Mouse (Mus musculus): ENCODE measurements around the gene Sapcd1.
"Not testable (repeated sequence)": the region's sequence is repeated elsewhere in the genome, so short reads cannot be mapped to it uniquely, and the experiment has no call there.

The Sapcd1 gene

DNA sequence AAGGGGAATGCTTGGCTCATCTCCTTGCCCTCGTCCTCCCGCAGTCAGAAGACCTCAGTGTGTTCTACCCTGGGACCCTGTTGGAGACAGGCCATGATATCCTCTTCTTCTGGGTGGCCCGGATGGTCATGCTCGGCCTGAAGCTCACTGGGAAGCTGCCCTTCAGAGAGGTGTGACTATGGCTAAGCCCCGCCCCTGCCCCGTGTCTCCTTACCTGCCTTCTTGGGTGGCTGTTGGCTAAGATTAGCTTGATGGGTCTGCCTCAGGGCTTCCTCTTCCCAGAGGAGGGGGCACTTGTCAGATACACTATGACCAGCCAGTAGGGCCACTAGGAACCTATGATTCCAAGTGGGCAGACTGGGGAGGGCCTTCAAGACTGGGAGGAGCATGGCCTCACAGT is 14.6 kb downstream of the Sapcd1 start:
- intact Hi-C loops (cut with DNase I) = no loop called here

DNA sequence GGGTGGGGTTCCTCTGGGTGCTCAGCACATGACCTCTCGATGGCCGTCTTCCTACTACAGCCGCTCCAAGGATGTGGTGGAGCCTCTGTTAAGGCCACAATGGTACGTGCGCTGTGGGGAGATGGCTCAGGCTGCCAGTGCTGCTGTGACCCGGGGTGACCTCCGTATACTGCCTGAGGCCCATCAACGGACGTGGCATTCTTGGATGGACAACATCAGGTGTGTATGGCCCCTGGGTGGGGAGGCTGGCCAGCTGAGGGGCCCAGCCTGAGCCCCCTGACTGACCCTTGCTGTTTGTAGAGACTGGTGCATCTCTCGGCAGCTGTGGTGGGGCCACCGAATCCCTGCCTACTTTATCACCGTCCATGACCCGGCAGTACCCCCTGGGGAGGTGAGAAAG is 15.4 kb downstream of the Sapcd1 start:
- intact Hi-C loops (cut with DNase I) = no loop called here

DNA sequence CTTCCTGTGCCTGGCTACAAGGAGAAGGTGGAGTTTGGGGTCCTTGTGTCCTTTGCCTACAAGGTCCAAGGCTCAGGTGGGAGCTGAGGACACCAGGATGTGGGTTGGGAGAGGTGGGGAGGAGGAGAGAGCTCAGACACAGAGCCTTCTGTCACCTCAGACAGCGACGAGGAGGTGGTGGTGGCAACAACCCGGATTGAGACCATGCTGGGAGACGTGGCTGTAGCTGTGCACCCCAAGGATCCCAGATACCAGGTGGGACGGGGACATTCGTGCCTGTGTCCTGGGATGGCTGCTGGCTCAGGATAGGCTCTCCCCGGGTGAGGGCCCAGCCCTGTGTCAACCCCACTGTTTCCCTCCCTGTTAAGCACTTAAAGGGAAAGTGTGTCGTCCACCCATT is 16.4 kb downstream of the Sapcd1 start:
- intact Hi-C loops (cut with DNase I) = no loop called here

DNA sequence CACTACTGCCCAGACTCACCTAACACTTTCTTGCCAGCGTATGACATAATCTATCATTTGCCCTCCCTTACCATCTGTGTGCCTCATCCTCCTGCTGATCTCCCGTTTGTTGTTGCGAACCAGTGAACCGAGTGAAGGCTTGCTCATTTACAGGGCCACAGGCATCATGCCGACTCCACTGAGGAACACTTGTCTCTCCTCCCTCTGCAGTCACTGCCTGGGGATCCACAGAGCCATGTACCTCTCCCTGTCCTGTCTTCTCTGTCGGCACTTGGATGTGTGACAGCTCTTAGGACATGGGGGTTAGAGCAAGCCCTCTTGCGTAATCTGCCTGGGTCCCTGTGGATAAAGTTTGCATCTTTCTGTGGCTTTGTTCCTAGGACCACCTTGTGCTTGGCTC is 18.2 kb downstream of the Sapcd1 start:
- intact Hi-C loops (cut with DNase I) = no loop called here

DNA sequence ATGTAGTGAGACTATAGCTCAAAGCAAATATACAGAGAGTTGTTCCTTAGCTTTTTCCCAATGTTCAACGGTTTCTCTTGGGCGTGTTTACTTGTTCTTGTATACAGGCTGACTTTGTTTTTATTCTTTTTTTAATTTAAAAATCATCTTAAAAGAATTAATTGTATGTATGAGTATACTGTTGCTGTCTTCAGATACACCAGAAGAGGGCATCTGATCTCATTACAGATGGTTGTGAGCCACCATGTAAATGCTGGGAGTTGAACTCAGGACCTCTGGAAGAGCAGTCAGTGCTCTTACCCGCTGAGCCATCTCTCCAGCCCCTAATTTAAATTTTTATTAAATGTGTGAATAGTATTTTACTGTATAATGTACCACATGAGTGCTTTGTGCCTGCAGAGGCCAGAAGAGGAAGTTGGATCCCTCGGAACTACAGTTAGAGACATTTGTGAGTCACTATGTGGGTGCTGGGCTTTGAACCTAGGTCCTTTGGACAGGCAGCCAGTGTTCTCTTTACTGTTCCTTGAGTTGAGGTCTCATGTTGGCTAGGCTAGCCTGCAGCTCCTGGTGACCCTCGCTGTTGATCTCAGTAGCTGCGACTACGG is 20.3 kb downstream of the Sapcd1 start:
- intact Hi-C loops (cut with DNase I) = no loop called here

DNA sequence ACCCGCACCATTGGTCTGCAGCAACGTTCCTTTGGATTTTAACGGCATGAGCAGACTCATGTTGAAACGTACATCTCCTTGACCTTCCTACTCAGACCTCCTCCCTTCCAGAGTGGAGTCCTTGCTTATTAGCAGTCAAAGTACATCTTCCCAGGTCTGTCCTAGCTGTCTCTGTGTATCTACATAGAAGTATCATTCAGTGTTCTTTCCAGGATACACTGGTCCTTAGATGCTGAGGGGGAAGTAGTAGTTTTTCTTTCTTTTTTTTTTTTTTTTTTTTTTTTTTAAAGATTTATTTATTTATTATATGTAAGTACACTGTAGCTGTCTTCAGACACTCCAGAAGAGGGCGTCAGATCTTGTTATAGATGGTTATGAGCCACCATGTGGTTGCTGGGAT is 21.9 kb downstream of the Sapcd1 start:
- intact Hi-C loops (cut with DNase I) = not testable (repeated sequence)

DNA sequence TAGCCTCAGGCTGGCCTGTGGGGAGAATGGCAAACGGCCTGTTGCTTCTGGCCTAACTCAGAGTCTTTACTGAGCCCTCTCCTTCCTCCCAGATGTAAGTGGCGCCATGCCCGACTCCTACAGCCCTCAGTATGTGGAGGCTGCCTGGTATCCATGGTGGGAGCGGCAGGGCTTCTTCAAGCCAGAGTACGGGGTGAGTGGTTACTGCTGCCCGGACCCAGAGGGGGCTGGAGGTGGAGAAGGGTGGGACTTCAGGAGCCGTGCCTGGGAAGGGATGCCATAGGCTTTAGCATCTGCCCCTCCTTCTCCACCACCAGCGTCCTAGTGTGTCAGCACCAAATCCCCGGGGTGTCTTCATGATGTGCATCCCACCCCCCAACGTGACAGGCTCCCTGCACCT is 22.7 kb downstream of the Sapcd1 start:
- intact Hi-C loops (cut with DNase I) = no loop called here

DNA sequence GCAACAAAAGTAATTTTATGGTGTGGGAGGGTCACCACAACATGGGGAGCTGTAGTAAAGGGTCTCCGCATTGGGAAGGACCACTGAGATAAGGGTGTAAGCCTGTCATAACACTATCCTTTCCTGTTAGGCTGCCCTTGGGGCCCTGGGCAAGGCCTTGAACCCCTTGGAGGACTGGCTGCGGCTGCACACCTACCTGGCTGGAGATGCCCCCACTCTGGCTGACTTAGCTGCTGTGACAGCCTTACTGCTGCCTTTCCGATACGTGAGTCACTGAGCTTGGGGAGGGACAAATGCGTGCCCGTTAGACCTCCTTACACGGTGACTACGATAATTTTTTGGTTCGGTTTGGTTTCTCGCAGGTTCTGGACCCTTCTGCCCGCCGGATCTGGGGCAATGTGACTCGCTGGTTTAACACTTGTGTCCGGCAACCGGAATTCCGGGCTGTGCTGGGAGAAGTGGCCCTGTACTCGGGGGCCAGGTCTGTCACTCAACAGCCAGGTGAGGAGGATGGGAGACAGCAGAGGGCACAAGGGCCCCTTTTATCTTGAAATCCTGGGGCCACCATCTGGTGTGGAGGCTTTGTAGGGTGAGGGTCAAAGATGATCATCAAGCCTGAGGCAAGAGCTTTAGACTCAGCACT is 23.6 kb downstream of the Sapcd1 start:
- intact Hi-C loops (cut with DNase I) = no loop called here

DNA sequence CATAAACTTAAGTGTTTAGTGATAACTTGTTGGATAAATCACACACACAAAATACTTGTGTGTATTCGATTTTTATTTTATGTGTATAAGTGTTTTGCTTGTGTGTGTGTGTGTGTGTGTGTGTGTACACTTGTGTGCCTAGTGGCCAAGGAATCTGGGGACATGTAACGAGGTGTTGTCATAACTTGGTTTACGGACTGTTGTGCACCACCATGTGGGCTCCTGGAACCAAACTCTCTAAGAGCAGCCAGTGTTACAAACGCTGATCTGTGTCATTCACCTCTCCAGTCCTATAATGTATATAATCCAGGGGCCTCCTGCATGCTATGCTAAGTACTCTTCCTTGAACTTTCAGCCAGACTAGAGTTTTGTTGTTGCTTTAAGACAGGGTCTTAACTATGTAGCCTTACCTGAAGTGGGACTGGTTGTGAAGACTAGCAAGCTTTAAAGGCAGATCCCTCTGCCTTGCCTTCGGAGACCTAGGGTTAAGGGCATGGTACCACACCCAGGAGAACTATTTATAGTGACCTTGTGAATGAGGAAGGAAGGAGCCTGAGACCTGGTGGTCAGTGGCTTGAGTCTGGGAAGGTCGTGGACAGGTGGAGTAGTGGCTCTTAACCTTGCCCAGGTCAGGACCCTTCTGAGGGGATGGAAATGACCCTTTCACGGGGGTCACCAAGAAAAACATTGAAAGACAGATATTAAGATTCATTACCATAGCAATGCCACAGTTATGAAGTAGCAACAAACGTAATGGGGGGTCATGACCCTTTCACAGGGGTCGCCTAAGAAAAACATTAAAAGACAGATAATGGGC is 24.6 kb downstream of the Sapcd1 start:
- intact Hi-C loops (cut with DNase I) = no loop called here

DNA sequence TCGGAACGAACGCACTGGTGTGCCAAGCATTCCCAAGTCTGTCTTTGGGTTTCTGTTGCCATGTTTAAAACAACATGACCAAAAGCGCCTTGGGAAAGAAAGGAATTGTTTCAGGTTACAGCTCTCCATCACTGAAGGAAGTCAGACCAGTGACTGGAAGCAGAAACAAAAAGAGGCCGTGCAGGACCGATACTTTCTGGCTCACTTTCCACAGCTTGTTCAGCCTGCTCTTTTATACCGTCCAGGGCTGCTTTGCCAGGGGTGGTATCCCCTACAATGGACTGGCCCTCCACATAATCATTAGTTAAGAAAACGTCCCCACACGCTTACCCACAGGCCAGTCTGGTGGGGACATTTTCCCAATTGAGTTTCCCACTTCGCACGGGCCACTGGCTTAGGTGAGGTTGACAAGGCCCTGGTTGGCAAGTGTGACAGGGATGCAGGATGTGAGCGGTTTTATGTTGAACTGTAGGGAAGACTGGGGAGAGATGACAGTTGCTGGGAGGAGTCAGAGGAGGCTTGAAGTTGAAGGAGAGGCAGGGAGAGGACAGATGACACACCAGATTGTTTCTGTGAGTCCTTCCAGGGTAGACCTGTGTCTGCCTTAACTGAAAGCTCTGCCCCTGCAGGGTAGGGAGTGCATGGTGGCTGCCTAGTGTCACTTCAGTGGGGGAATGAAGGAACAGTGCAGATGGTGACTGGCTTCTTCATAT is 25.5 kb downstream of the Sapcd1 start:
- intact Hi-C loops (cut with DNase I) = no loop called here

DNA sequence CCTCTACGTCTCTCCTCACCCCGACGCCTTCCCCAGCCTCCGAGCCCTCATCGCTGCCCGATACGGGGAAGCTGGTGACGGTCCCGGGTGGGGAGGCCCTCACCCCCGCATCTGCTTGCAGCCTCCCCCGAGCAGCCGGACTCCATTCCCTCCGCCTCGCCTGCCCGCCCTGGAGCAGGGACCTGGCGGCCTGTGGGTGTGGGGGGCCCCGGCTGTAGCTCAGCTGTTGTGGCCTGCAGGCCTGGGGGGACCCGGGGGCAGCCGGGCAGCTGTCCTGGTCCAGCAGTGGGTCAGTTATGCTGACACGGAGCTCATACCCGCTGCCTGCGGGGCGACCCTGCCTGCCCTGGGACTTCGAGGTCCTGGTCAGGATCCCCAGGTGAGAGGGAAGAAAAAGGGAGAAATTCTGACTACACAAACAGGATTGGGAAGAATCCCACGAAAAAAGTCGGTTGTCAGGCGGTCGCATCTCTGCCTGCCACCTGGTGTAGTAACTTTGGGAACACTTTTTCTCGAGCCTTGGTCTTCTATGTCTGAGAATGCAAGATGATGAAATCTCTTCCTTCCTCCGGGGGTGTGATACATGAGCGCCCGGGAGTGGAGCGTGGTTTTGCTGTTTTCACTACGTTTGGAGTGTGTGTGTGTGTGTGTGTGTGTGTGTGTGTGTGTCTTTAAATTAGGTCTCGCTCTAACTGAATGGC is 26.2 kb downstream of the Sapcd1 start:
- intact Hi-C loops (cut with DNase I) = no loop called here

DNA sequence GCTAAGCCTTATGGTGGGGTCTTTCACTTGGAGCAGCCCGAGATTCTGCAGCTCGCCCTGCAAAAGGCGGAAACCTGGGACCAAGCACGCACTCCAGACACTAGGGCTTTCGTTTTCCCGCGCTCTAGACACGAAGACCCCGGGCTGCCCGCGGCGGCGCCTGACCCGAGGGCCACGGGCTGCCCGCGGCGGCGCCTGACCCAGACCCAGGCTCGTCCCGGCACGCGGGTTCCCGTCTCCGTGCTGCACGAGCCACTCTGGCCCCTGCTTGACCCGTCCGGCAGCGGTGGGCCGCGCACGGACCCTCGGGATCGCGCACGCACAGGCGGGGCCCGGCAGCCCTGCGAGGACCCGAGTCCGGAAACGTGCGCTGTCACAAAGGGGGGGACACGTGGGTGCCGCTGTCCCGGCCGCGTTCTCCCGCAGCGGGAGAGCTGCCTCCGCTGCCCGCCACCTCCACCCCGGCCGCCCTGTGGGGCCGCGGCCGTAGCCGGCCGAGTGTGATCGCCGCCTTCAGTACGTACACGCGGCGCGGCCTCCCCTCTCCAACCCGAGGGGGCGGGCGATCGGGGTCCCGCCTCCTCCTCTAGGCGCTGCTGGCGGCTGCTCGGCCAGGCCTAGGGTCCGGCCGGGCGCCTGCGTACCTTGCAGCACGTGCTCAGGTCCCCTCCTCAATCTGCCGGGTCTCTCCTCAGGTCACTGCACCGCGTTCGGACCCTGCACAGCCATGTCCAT is 26.9 kb downstream of the Sapcd1 start, which contains the start of gene Vars:
Gene Vars (plus strand): TSS at position 271 of the 735 bp plus-strand sequence.
- intact Hi-C loops (cut with DNase I) = no loop called here

DNA sequence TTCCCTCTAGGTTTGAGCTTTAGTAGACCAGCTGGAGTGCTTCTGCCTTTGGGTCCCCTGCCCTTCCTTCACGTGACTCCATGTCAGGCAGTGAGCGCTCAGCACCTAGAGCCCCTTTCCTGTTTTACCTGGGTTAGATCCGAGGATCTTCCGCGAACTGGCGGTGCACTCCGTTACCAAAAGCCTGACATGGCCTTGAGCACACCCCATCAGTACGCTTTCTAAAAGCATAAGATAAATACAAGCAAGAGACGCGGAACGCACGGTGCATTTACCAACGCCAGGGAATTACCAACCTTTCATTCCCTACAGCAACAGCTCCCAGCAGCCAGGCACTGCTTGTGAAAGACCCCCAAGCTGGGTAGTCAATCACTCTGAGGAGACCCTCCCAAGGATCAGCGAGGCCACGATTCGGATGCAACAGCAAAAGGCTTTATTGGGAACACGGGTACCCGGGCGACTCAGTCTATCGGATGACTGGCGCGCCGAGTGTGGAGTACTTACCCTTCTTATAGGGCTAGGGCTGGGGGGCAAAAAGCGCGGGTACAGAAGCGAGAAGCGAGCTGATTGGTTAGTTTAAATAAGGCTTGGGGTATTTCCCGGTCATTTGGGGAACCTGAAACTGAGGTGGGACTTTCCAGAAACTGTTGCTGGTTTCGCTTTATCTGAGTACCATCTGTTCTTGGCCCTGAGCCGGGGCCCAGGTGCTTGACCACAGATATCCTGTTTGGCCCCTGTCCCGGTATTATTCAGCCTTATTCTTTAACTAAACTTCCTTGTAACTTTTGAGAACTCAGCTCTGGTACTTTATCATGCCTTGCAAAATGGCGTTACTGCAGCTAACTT is 27.7 kb downstream of the Sapcd1 start:
- intact Hi-C loops (cut with DNase I) = not testable (repeated sequence)

DNA sequence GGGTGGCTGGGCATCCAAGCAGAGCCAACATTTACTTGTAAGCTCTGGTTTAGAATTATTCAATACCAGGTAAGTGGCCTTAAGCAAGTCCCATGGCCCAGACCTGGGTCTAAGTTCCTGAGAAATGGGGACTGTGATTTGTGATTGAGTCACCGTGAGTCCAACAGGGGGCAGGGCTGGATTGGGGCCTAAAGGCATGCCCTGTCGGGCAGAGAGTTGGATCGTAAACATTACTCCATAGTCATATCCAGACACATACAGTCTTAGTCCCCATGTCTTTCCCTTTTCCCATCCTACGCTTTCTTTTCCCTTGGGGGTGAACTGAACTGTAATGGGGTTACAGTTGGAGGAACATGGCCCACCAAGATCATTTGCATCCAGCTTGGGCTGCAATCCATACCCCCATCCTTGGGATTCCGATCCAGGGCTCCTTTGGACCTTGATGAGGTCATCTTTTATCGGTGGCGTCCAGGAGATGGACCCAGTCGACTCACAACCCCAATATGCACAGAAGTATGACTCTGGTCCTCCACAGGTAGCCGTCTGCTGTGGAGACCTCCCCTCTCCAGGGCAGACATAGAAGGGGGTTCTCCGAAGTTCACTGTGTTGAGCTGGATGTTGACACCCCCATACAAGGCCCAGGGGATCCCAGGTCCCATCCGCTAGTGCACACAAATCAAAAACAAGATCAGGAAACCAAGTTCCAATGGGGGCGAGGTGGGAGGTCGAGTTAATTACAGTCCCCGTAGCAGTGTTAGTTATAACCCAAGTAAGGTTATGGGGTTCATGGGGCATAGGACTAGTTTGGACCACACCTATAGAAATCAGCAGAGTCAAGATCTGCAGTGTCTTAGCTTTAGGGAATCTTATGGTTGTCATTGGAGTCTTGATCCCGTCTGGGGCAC is 29.0 kb downstream of the Sapcd1 start:
- intact Hi-C loops (cut with DNase I) = no loop called here

DNA sequence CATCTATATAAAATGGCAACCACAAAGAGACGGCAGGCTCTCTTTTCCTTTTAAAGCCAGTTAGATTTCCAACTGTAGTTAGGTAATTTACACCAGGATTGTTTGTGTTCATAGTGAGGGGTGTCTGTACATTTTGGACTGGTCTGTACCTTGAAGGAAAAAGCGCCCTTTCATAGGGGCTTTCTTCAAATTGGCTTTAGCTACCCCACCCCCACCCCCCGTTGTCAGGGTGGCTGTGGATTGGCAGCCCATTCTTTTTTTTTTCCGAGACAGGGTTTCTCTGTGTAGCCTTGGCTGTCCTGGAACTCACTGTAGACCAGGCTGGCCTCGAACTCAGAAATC is 30.7 kb downstream of the Sapcd1 start:
- intact Hi-C loops (cut with DNase I) = no loop called here

DNA sequence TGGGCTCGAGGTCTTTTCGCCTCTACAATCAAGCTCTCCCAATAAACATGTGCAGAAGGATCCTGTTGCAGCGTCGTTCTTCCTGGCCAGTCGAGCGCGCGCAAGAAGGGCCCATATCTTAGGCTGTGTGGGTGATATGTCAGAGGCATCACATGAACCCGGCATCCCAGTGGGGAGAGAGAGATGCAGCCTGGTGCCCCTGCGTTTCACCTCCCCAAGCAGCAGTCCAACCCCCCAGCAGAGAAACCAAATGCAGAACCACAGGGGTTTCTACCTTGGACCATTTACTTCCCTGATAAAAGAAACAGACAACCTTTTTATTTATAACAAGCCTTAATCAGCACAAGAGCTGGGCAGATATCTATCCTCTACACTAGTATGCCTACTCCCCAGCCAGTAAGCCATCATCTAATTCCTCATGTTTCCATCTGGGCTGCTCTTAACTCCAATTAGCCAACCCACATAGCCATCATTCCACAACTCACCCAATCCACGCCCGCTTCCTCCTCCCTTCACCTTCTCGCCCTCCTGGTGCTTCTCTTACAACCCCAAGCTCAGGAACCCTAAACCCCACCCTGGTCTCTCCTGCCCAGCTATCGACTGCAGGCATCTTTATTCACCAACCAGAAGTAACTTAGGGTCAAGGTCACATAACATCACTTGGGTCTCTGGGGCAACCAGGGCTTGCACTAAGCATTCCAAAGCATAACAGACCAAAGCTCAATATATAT is 31.2 kb downstream of the Sapcd1 start:
- intact Hi-C loops (cut with DNase I) = no loop called here

DNA sequence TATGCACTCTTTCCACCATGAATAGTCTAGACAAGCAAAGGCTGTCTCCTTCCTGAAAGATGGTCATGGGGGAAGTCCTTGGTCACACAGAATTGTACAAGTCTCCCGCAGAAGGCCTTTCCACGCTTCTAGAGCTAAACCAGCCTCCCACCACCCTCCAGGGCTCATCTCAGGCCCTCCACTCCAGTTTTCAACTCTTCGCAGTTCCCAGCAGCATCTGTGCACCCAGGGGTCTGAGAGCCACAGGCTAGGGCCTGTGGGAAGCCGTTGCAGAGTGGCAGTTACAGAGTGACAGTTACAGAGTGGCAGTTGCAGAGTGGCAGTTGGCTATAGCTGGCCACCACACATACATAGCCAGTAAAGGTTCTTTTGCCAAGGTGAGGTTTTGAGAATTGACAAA is 31.9 kb downstream of the Sapcd1 start:
- intact Hi-C loops (cut with DNase I) = not testable (repeated sequence)

DNA sequence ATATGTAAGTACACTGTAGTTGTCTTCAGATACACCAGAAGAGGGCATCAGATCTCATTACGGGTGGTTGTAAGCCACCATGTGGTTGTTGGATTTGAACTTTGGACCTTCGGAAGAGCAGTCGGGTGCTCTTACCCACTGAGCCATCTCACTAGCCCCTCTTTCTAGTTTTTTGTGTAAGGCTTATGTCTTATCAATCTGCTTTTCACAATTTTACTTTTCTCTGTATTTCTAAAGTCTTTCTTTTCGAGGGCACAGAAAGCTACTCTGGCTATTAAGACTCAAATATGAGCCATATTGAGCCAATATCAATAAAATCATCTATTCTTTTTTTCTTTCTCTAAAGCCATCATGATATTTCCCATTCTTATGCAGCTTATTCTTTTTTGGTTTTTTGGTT is 32.6 kb downstream of the Sapcd1 start:
- intact Hi-C loops (cut with DNase I) = not testable (repeated sequence)
